ENCODE assay signal across 9 mouse cellular contexts in genomic region chr11:61342505-61343420, GRCm38 (mm10). TPM values are rescaled to one million over a fixed set of nuclear protein-coding genes. Genes with fewer than 3 reads are reported as not detected.
DNase-seq lines count a peak whose midpoint lies in the region; ATAC-seq and TF ChIP-seq lines count a peak whose summit lies in the region.
"Had no signal": no experiment of that assay in that cellular context is flagged by ENCODE, and none has a peak within 500 bp of the region (broad histone marks: within the 10 kb centered on the region; RNA-seq: fewer than 3 reads in every experiment).

Gene Slc47a2 (minus strand): TSS chr11:61342860.

- no peak for DNase-seq in left cerebral cortex, adult 2 months (ENCODE audit: extremely low spot score in 1 of 2, low spot score in 2 of 2)
- no peak for DNase-seq in left cerebral cortex, adult 18-20 months (ENCODE audit: low spot score in 2 of 2)
- peak; percentile 35 to 46 for DNase-seq in heart, postnatal 14 days
- peak; percentile 24 for DNase-seq in naive thymus-derived CD4-positive, alpha-beta T cell, adult 2 months (ENCODE audit: low read depth)
- DNase-seq in layer of hippocampus, adult 9-11 months: no peak
- no peak for DNase-seq in urinary bladder, postnatal 25 days (ENCODE audit: low spot score)

- TF ChIP-seq CTCF in left cerebral cortex, adult 2 months (IDR thresholded peaks at IDR 0.05): peak; percentile 49

- WGBS in limb, embryonic 13.5 days: 4% methylated on average over 61 of the region's 61 CpGs

- peak within 1 kb of the TSS; percentile 5; the same call in 1 of the 2 replicates for H3K4me3 ChIP-seq in left cerebral cortex, adult 2 months
- peak within 1 kb of the TSS; percentile 47 for H3K4me3 ChIP-seq in limb, embryonic 13.5 days

- H3K9ac ChIP-seq in limb, embryonic 13.5 days: peak within 1 kb of the TSS; percentile 55

- intact Hi-C loops in left cerebral cortex, adult 2 months (cut with DNase I): no loop called here
- intact Hi-C loops in heart, postnatal 14 days (cut with DNase I): loop anchor here (10.0 kb wide), 1 partner anchor 282 kb away; no protein-coding TSS in a partner anchor

- H3K36me3 ChIP-seq in limb, embryonic 13.5 days: no peaks in the 10 kb centered on the region

- H3K9me3 ChIP-seq in limb, embryonic 13.5 days: no peaks in the 10 kb centered on the region

- peak within 1 kb of the TSS; percentile 75 for H3K4me2 ChIP-seq in limb, embryonic 13.5 days (replicated peaks)

- peaks cover 12% of the 10 kb centered on the region for H3K4me1 ChIP-seq in limb, embryonic 13.5 days

- H3K27me3 ChIP-seq in limb, embryonic 13.5 days: peaks cover 78% of the 10 kb centered on the region

- ATAC-seq in common myeloid progenitor, adult 5-6 weeks (replicated peaks; ENCODE audit: low read depth, poor library complexity, severe bottlenecking): 0 out of 2 replicates have a peak, but pooled peaks have one; percentile 45
- ATAC-seq in limb, embryonic 13.5 days (ENCODE audit: low FRiP score, low read depth): peak; percentile 36; the same call in 1 of the 2 replicates

- H3K27ac ChIP-seq in left cerebral cortex, adult 2 months: no peak within 1 kb of the TSS
- no peak within 1 kb of the TSS for H3K27ac ChIP-seq in limb, embryonic 13.5 days

RNA-seq across cellular contexts. Expression of gene Slc47a2, which starts in this region (rescaled TPM):
- under 1 TPM in 1 of 2 experiments, not detected in 1; 0.14 TPM for total RNA-seq in left cerebral cortex, adult 2 months (2021)
- total RNA-seq in left cerebral cortex, adult 18-20 months (2021): under 1 TPM; 0.14 to 0.59 TPM
- total RNA-seq in common myeloid progenitor, adult 5-6 weeks (2017): not detected in 2 replicates
- total RNA-seq in heart, postnatal 14 days (2021): not detected
- polyA plus RNA-seq in limb, embryonic 13.5 days (2015; fragmentation: Nextera tagmentation; extraction: Ambion mirVana): 0.06 TPM in 1 of 2 replicates, not detected in the other
- polyA plus RNA-seq: spleen, adult 2 months had no signal

Comparison
In these comparisons a context has a peak if more than half of its experiments do, and no peak if none do; other contexts are left out.
1. Peak in ATAC-seq in common myeloid progenitor, adult 5-6 weeks; RNA of the gene not detected or under 1 TPM.
2. Peak in DNase-seq in heart, postnatal 14 days; RNA of the gene not detected or under 1 TPM.
3. Peak in ATAC-seq, H3K4me3 ChIP-seq, H3K9ac ChIP-seq and H3K4me2 ChIP-seq in limb, embryonic 13.5 days; RNA of the gene not detected or under 1 TPM.